ENCODE assay signal across 9 mouse cellular contexts in genomic region chr13:59092858-59093154, GRCm38 (mm10).
A peak's percentile ranks its signal among the peaks of the same experiment; 100 is the strongest.
DNase-seq lines count a peak whose midpoint lies in the region; ATAC-seq and TF ChIP-seq lines count a peak whose summit lies in the region.
"Had no signal": no experiment of that assay in that cellular context is flagged by ENCODE, and none has a peak within 500 bp of the region (broad histone marks: within the 10 kb centered on the region; RNA-seq: fewer than 3 reads in every experiment).

No protein-coding gene starts in this region.

- H3K9ac ChIP-seq in heart, embryonic 14.5 days (ENCODE audit: low read length), result no peak overlapping the region
- H3K9ac ChIP-seq in heart, embryonic 12.5 days, result no peak overlapping the region
- H3K9ac ChIP-seq in forebrain, embryonic 16.5 days (replicated peaks; ENCODE audit: low read depth, low read length), result 0 out of 2 replicates have a peak overlapping the region, but pooled peaks have one; percentile 1
- H3K9ac ChIP-seq in neural tube, embryonic 15.5 days (replicated peaks), result peak overlapping the region; percentile 29; the same call in 1 of the 2 replicates

- no peak for TF ChIP-seq CTCF in left cerebral cortex, adult 2 months (IDR thresholded peaks at IDR 0.05)

- no peak overlapping the region for H3K4me3 ChIP-seq in heart, embryonic 14.5 days (ENCODE audit: control insufficient read depth in 1 of 2, insufficient read depth in 1 of 2, low read depth in 1 of 2, low read length in 2 of 2)
- H3K4me3 ChIP-seq in heart, embryonic 12.5 days, result no peak overlapping the region
- H3K4me3 ChIP-seq in forebrain, embryonic 16.5 days (replicated peaks; ENCODE audit: low read length), result no peak overlapping the region
- H3K4me3 ChIP-seq in left cerebral cortex, adult 2 months, result no peak overlapping the region
- no peak overlapping the region for H3K4me3 ChIP-seq in neural tube, embryonic 15.5 days (replicated peaks)
- H3K4me3 ChIP-seq: megakaryocyte, embryonic 14.5 days had no signal

- 23% methylated on average over 4 of the region's 4 CpGs for WGBS in heart, embryonic 14.5 days
- 25% methylated on average over 4 of the region's 4 CpGs for WGBS in heart, embryonic 12.5 days
- 4% methylated on average over 4 of the region's 4 CpGs for WGBS in forebrain, embryonic 16.5 days
- WGBS in neural tube, embryonic 15.5 days, result 6% methylated on average over 4 of the region's 4 CpGs

- intact Hi-C loops in left cerebral cortex, adult 2 months (cut with DNase I), result loop anchor here (5.0 to 10.0 kb wide), 3 partner anchors 54 to 302 kb away; partner anchors contain the start of gene Ntrk2

- no peaks in the 10 kb centered on the region for H3K9me3 ChIP-seq in heart, embryonic 14.5 days (ENCODE audit: control insufficient read depth, low read length)
- no peaks in the 10 kb centered on the region for H3K9me3 ChIP-seq in heart, embryonic 12.5 days (replicated peaks)
- H3K9me3 ChIP-seq in forebrain, embryonic 16.5 days (ENCODE audit: control insufficient read depth, low read length), result no peaks in the 10 kb centered on the region
- H3K9me3 ChIP-seq in neural tube, embryonic 15.5 days (replicated peaks), result no peaks in the 10 kb centered on the region

- 0 out of 2 replicates have a peak, but pooled peaks have one; percentile 21 for ATAC-seq in heart, embryonic 14.5 days (ENCODE audit: insufficient number of reproducible peaks, insufficient read depth, low FRiP score, low read depth)
- no peak for ATAC-seq in heart, embryonic 12.5 days (ENCODE audit: insufficient number of reproducible peaks, low FRiP score)
- ATAC-seq in forebrain, embryonic 16.5 days, result peak; percentile 91
- peak; percentile 92 for ATAC-seq in neural tube, embryonic 15.5 days (ENCODE audit: low FRiP score)

- peaks cover 0 to 2% of the 10 kb centered on the region in 2 experiments; a peak in 1 of 4 replicates for H3K4me1 ChIP-seq in heart, embryonic 14.5 days (ENCODE audit: control insufficient read depth in 2 of 2, insufficient read depth in 2 of 2, low read length in 2 of 2)
- no peaks in the 10 kb centered on the region for H3K4me1 ChIP-seq in heart, embryonic 12.5 days (replicated peaks)
- H3K4me1 ChIP-seq in forebrain, embryonic 16.5 days (replicated peaks; ENCODE audit: control insufficient read depth, insufficient read depth, low read length), result peaks cover 38% of the 10 kb centered on the region
- peaks cover 51% of the 10 kb centered on the region for H3K4me1 ChIP-seq in neural tube, embryonic 15.5 days
- H3K4me1 ChIP-seq: megakaryocyte, embryonic 14.5 days had no signal

- H3K27me3 ChIP-seq in heart, embryonic 14.5 days (ENCODE audit: control insufficient read depth, insufficient read depth, low read length), result no peaks in the 10 kb centered on the region
- H3K27me3 ChIP-seq in heart, embryonic 12.5 days (replicated peaks), result no peaks in the 10 kb centered on the region; the same call in 1 of the 2 replicates
- H3K27me3 ChIP-seq in forebrain, embryonic 16.5 days (replicated peaks; ENCODE audit: control insufficient read depth, insufficient read depth, low read length), result no peaks in the 10 kb centered on the region
- no peaks in the 10 kb centered on the region for H3K27me3 ChIP-seq in neural tube, embryonic 15.5 days (replicated peaks)
- H3K27me3 ChIP-seq: megakaryocyte, embryonic 14.5 days had no signal

- DNase-seq in left cerebral cortex, adult 2 months (ENCODE audit: extremely low spot score in 1 of 2, low spot score in 2 of 2), result peak; percentile 81 to 83
- no peak for DNase-seq in thymus, postnatal 0 days (ENCODE audit: low spot score)
- DNase-seq in thymus, postnatal 10 days (ENCODE audit: low spot score in 2 of 2), result no peak
- no peak for DNase-seq in urinary bladder, adult 2 months (ENCODE audit: low spot score)

- no peak overlapping the region for H3K27ac ChIP-seq in heart, embryonic 14.5 days (replicated peaks in 1 of 2; ENCODE audit: control insufficient read depth in 1 of 2, insufficient read depth in 1 of 2, low read depth in 2 of 2, low read length in 2 of 2)
- no peak overlapping the region for H3K27ac ChIP-seq in heart, embryonic 12.5 days (ENCODE audit: poor library complexity, severe bottlenecking)
- H3K27ac ChIP-seq in forebrain, embryonic 16.5 days (ENCODE audit: low read length), result peak overlapping the region; percentile 88
- H3K27ac ChIP-seq in left cerebral cortex, adult 2 months, result peak overlapping the region; percentile 95
- H3K27ac ChIP-seq in neural tube, embryonic 15.5 days (replicated peaks), result peak overlapping the region; percentile 89

- H3K4me2 ChIP-seq in heart, embryonic 14.5 days (ENCODE audit: low read length), result no peak overlapping the region
- no peak overlapping the region for H3K4me2 ChIP-seq in heart, embryonic 12.5 days
- no peak overlapping the region for H3K4me2 ChIP-seq in forebrain, embryonic 16.5 days (ENCODE audit: low read length)
- peak overlapping the region; percentile 35 for H3K4me2 ChIP-seq in neural tube, embryonic 15.5 days

- no peaks in the 10 kb centered on the region for H3K36me3 ChIP-seq in heart, embryonic 14.5 days (ENCODE audit: control insufficient read depth, insufficient read depth, low read length)
- H3K36me3 ChIP-seq in heart, embryonic 12.5 days, result no peaks in the 10 kb centered on the region
- no peaks in the 10 kb centered on the region for H3K36me3 ChIP-seq in forebrain, embryonic 16.5 days (ENCODE audit: control insufficient read depth, insufficient read depth)
- no peaks in the 10 kb centered on the region for H3K36me3 ChIP-seq in neural tube, embryonic 15.5 days

Comparison
In these comparisons a context has a peak if more than half of its experiments do, and no peak if none do; other contexts are left out.
1. H3K27ac ChIP-seq: peak in forebrain, embryonic 16.5 days (single experiment), left cerebral cortex, adult 2 months (single experiment) and neural tube, embryonic 15.5 days (single experiment); none in heart, embryonic 14.5 days (0 of 2) and heart, embryonic 12.5 days (single experiment).
2. H3K9ac ChIP-seq: peak in forebrain, embryonic 16.5 days (single experiment) and neural tube, embryonic 15.5 days (single experiment); none in heart, embryonic 14.5 days (single experiment) and heart, embryonic 12.5 days (single experiment).
3. DNase-seq: peak in left cerebral cortex, adult 2 months (2 of 2); none in thymus, postnatal 0 days (single experiment), thymus, postnatal 10 days (0 of 2) and urinary bladder, adult 2 months (single experiment).